Mouse (Mus musculus) hindbrain, embryonic 10.5 days (tissue): Measurements from ENCODE around the gene Cdkal1. TPM values are rescaled to one million over a fixed set of nuclear protein-coding genes. Genes with fewer than 3 reads are reported as not detected.
A peak's percentile ranks its signal among the peaks of the same experiment; 100 is the strongest.

Source experiments
- DNase-seq: peaks from one replicate; pipeline ENCODE4 v3.0.0-alpha.2; 2017; ENCODE audit warnings: low spot score
- H3K27ac ChIP-seq: fragments of 300-500 bp; sonication (generic); 2 replicates; pipeline ENCODE4 v1.5.1; 2016; ENCODE audit warnings: mild to moderate bottlenecking, moderate library complexity
- H3K27me3 ChIP-seq: fragments of 300-500 bp; sonication (generic); 2 replicates; pipeline ENCODE4 v1.6.1; 2016; ENCODE audit warnings: mild to moderate bottlenecking; ENCODE audit not compliant: poor library complexity, insufficient read depth, severe bottlenecking
- H3K36me3 ChIP-seq: fragments of 300-500 bp; sonication (generic); 2 replicates; pipeline ENCODE4 v1.6.1; 2016; ENCODE audit warnings: mild to moderate bottlenecking, moderate library complexity
- H3K4me1 ChIP-seq: fragments of 300-500 bp; sonication (generic); replicated peaks from 2 replicates; pipeline ENCODE4 v1.6.1; 2016; ENCODE audit warnings: mild to moderate bottlenecking
- H3K4me3 ChIP-seq: fragments of 300-500 bp; sonication (generic); 2 replicates; pipeline ENCODE4 v1.5.1; 2016; ENCODE audit warnings: mild to moderate bottlenecking, moderate library complexity
- H3K9me3 ChIP-seq: fragments of 300-500 bp; sonication (generic); 2 replicates; pipeline ENCODE4 v1.6.1; 2016; ENCODE audit warnings: mild to moderate bottlenecking, moderate library complexity
- WGBS: fragments of 180-500 bp; shearing (Covaris S2); methylation state at CpG from one replicate; pipeline ENCODE4 v1.1.7; 2016; 5-methylcytosine and 5-hydroxymethylcytosine counted together
- polyA plus RNA-seq: library from polyadenylated mRNA; unstranded; fragments of >200 nt; fragmentation: Nextera tagmentation; extraction: Ambion mirVana; gene quantifications from 2 replicates; pipeline ENCODE4 v1.2.1, GENCODE M21; 2016

The Cdkal1 gene
- polyA plus RNA-seq, 1 experiment from 2014 or later = 29.6 TPM

- H3K27me3 ChIP-seq = no peaks in the 10 kb centered on the region
- no peak overlapping the region for H3K27ac ChIP-seq
- H3K36me3 ChIP-seq = no peaks in the 10 kb centered on the region
- no peak overlapping the region for H3K4me3 ChIP-seq
- WGBS = 72% methylated on average over 11 of the region's 11 CpGs
- H3K4me1 ChIP-seq = no peaks in the 10 kb centered on the region
- peak; percentile 16 for DNase-seq
- H3K9me3 ChIP-seq = no peaks in the 10 kb centered on the region
These were observed 199.6 kb downstream of the Cdkal1 start for GRCm38 (mm10) chr13:29655841-29656365.

GRCm38 (mm10) chr13:29653407-29653806, 202.1 kb downstream of the Cdkal1 start:
- no peak for DNase-seq
- no peaks in the 10 kb centered on the region for H3K9me3 ChIP-seq
- no peaks in the 10 kb centered on the region for H3K4me1 ChIP-seq
- H3K36me3 ChIP-seq = no peaks in the 10 kb centered on the region
- no peak overlapping the region for H3K4me3 ChIP-seq
- H3K27me3 ChIP-seq = no peaks in the 10 kb centered on the region
- WGBS = 81% methylated on average over 4 of the region's 4 CpGs
- no peak overlapping the region for H3K27ac ChIP-seq

- H3K36me3 ChIP-seq = no peaks in the 10 kb centered on the region
- H3K4me1 ChIP-seq = no peaks in the 10 kb centered on the region
- no peak overlapping the region for H3K4me3 ChIP-seq
- 88% methylated on average over 6 of the region's 6 CpGs for WGBS
- no peak overlapping the region for H3K27ac ChIP-seq
- DNase-seq = no peak
- no peaks in the 10 kb centered on the region for H3K27me3 ChIP-seq
- H3K9me3 ChIP-seq = no peaks in the 10 kb centered on the region
These were observed 202.7 kb downstream of the Cdkal1 start for GRCm38 (mm10) chr13:29652791-29653190.

GRCm38 (mm10) chr13:29650576-29651236, 204.8 kb downstream of the Cdkal1 start:
- WGBS = 92% methylated on average over 6 of the region's 6 CpGs
- Histone ChIP-seq H3K36me3 (no peaks in the 10 kb centered on the region), H3K9me3 (no peaks in the 10 kb centered on the region), H3K27me3 (no peaks in the 10 kb centered on the region), H3K27ac (no peak overlapping the region), H3K4me1 (no peaks in the 10 kb centered on the region), H3K4me3 (no peak overlapping the region)
- no peak for DNase-seq

- H3K27ac ChIP-seq = no peak overlapping the region
- WGBS = 80% methylated on average over 2 of the region's 2 CpGs
- H3K4me1 ChIP-seq = no peaks in the 10 kb centered on the region
- H3K4me3 ChIP-seq = no peak overlapping the region
- DNase-seq = no peak
- H3K9me3 ChIP-seq = no peaks in the 10 kb centered on the region
- H3K27me3 ChIP-seq = no peaks in the 10 kb centered on the region
- no peaks in the 10 kb centered on the region for H3K36me3 ChIP-seq
These were observed 205.9 kb downstream of the Cdkal1 start for GRCm38 (mm10) chr13:29649593-29649992.

GRCm38 (mm10) chr13:29642226-29642625, 213.2 kb downstream of the Cdkal1 start:
- WGBS = 88% methylated on average over 2 of the region's 2 CpGs
- Histone ChIP-seq H3K4me3 (no peak overlapping the region), H3K9me3 (no peaks in the 10 kb centered on the region), H3K4me1 (no peaks in the 10 kb centered on the region), H3K36me3 (no peaks in the 10 kb centered on the region), H3K27me3 (no peaks in the 10 kb centered on the region), H3K27ac (no peak overlapping the region)
- no peak for DNase-seq

GRCm38 (mm10) chr13:29641200-29641599, 214.3 kb downstream of the Cdkal1 start:
- 79% methylated on average over 5 of the region's 5 CpGs for WGBS
- no peak overlapping the region for H3K27ac ChIP-seq

GRCm38 (mm10) chr13:29640186-29640585, 215.3 kb downstream of the Cdkal1 start:
- H3K27ac ChIP-seq = no peak overlapping the region
- WGBS = 76% methylated on average over 1 of the region's 1 CpGs
- no peaks in the 10 kb centered on the region for H3K36me3 ChIP-seq
- H3K4me1 ChIP-seq = no peaks in the 10 kb centered on the region
- H3K27me3 ChIP-seq = no peaks in the 10 kb centered on the region
- H3K9me3 ChIP-seq = no peaks in the 10 kb centered on the region
- H3K4me3 ChIP-seq = no peak overlapping the region
- no peak for DNase-seq

More at GRCm38 (mm10) chr13:29641200-29641599, 214.3 kb downstream of the Cdkal1 start:
- no peak for DNase-seq
- Histone ChIP-seq H3K4me3 (no peak overlapping the region), H3K27me3 (no peaks in the 10 kb centered on the region), H3K36me3 (no peaks in the 10 kb centered on the region), H3K4me1 (no peaks in the 10 kb centered on the region), H3K9me3 (no peaks in the 10 kb centered on the region)

GRCm38 (mm10) chr13:29638303-29638702, 217.2 kb downstream of the Cdkal1 start:
- 85% methylated on average over 4 of the region's 4 CpGs for WGBS

GRCm38 (mm10) chr13:29637788-29638187, 217.7 kb downstream of the Cdkal1 start:
- H3K4me1 ChIP-seq = no peaks in the 10 kb centered on the region
- DNase-seq = no peak
- no peak overlapping the region for H3K4me3 ChIP-seq
- no peaks in the 10 kb centered on the region for H3K36me3 ChIP-seq
- H3K27me3 ChIP-seq = no peaks in the 10 kb centered on the region
- no peak overlapping the region for H3K27ac ChIP-seq
- H3K9me3 ChIP-seq = no peaks in the 10 kb centered on the region
- 86% methylated on average over 6 of the region's 6 CpGs for WGBS

More at GRCm38 (mm10) chr13:29638303-29638702, 217.2 kb downstream of the Cdkal1 start:
- DNase-seq = no peak
- no peaks in the 10 kb centered on the region for H3K9me3 ChIP-seq
- H3K27ac ChIP-seq = no peak overlapping the region
- no peaks in the 10 kb centered on the region for H3K36me3 ChIP-seq
- H3K4me1 ChIP-seq = no peaks in the 10 kb centered on the region
- H3K4me3 ChIP-seq = no peak overlapping the region
- H3K27me3 ChIP-seq = no peaks in the 10 kb centered on the region

GRCm38 (mm10) chr13:29635581-29635980, 219.9 kb downstream of the Cdkal1 start:
- 76% methylated on average over 3 of the region's 3 CpGs for WGBS
- DNase-seq = no peak

GRCm38 (mm10) chr13:29631342-29631741, 224.1 kb downstream of the Cdkal1 start:
- 78% methylated on average over 5 of the region's 5 CpGs for WGBS
- Histone ChIP-seq H3K9me3 (no peaks in the 10 kb centered on the region), H3K27ac (no peak overlapping the region), H3K4me3 (no peak overlapping the region), H3K27me3 (no peaks in the 10 kb centered on the region), H3K36me3 (no peaks in the 10 kb centered on the region), H3K4me1 (peaks cover 4% of the 10 kb centered on the region)
- no peak for DNase-seq

More at GRCm38 (mm10) chr13:29635581-29635980, 219.9 kb downstream of the Cdkal1 start:
- no peaks in the 10 kb centered on the region for H3K36me3 ChIP-seq
- no peak overlapping the region for H3K4me3 ChIP-seq
- no peak overlapping the region for H3K27ac ChIP-seq
- no peaks in the 10 kb centered on the region for H3K4me1 ChIP-seq
- no peaks in the 10 kb centered on the region for H3K27me3 ChIP-seq
- H3K9me3 ChIP-seq = no peaks in the 10 kb centered on the region

- no peak overlapping the region for H3K4me3 ChIP-seq
- H3K27me3 ChIP-seq = no peaks in the 10 kb centered on the region
- H3K36me3 ChIP-seq = no peaks in the 10 kb centered on the region
- H3K9me3 ChIP-seq = no peaks in the 10 kb centered on the region
- DNase-seq = no peak
- 65% methylated on average over 5 of the region's 5 CpGs for WGBS
- peaks cover 5% of the 10 kb centered on the region for H3K4me1 ChIP-seq
- no peak overlapping the region for H3K27ac ChIP-seq
These were observed 226.9 kb downstream of the Cdkal1 start for GRCm38 (mm10) chr13:29628607-29629006.
